Mouse (Mus musculus) brain, embryonic 14.5 days (tissue): ENCODE measurements at regions not wholly inside any gene's neighbourhood (a gene's known extent, or its start where the extent isn't known, plus 50 kb on each side); places are given as distances from the start of the nearest gene placed in this dataset.

Source experiments
- DNase-seq: peaks from one replicate; pipeline ENCODE4 v3.0.0-alpha.2; 2011; ENCODE audit warnings: low read depth
- CTCF ChIP-seq: fragments of 200-500 bp; IDR thresholded peaks from 2 replicates; pipeline ENCODE4 v1.5.1; 2012; ENCODE audit warnings: inconsistent platforms, mild to moderate bottlenecking, moderate library complexity, borderline replicate concordance; ENCODE audit not compliant: insufficient read depth, insufficient read length; ENCODE audit errors: extremely low read depth
- POLR2A ChIP-seq: fragments of 200-500 bp; IDR thresholded peaks from 2 replicates; pipeline ENCODE4 v1.6.1; 2012; ENCODE audit warnings: mild to moderate bottlenecking, inconsistent platforms, borderline replicate concordance; ENCODE audit not compliant: poor library complexity, insufficient read depth, insufficient read length, severe bottlenecking; ENCODE audit errors: extremely low read depth

- no peak for TF ChIP-seq POLR2A
- TF ChIP-seq CTCF: no peak
- DNase-seq: no peak
These were observed 51.0 kb upstream of the Rnf24 start for GRCm38 (mm10) chr2:131403543-131404217.
